Mouse (Mus musculus): ENCODE data around the gene Mgst1. TPM values are rescaled to one million over a fixed set of nuclear protein-coding genes. Genes with fewer than 3 reads are reported as not detected.

Mgst1 gene
- total and polyA plus RNA-seq, 2 experiments from 2014 or later: 23.9 to 66.5 TPM

- Histone ChIP-seq H3K27me3 (ENCODE audit: insufficient read depth, low read length) (no peaks in the 10 kb centered on the region), H3K27ac (ENCODE audit: low read depth, low read length) (peak overlapping the region; percentile 35), H3K36me3 (ENCODE audit: insufficient read depth) (no peaks in the 10 kb centered on the region), H3K9ac (no peak overlapping the region), H3K9me3 (ENCODE audit: low read length) (no peaks in the 10 kb centered on the region), H3K4me3 (ENCODE audit: low read depth, low read length) (no peak overlapping the region), H3K4me2 (ENCODE audit: low read depth) (no peak overlapping the region), H3K4me1 (ENCODE audit: insufficient read depth) (no peaks in the 10 kb centered on the region)
- 70% methylated on average over 10 of the region's 10 CpGs for WGBS
- peak; percentile 22 for DNase-seq
- no peak for TF ChIP-seq CTCF (IDR thresholded peaks at IDR 0.05; ENCODE audit: low read depth)
- ATAC-seq: peak; percentile 34; the same call in 1 of the 2 replicates
Observed at GRCm38 (mm10) chr6:138128392-138129335, 11.5 kb upstream of the Mgst1 start.

- DNase-seq (no peak), ATAC-seq (no peak)
- Histone ChIP-seq H3K9me3 (ENCODE audit: low read length) (no peaks in the 10 kb centered on the region), H3K4me3 (ENCODE audit: low read depth, low read length) (no peak overlapping the region), H3K27me3 (ENCODE audit: insufficient read depth, low read length) (no peaks in the 10 kb centered on the region), H3K4me2 (ENCODE audit: low read depth) (no peak overlapping the region), H3K36me3 (ENCODE audit: insufficient read depth) (no peaks in the 10 kb centered on the region), H3K27ac (ENCODE audit: low read depth, low read length) (no peak overlapping the region), H3K9ac (no peak overlapping the region), H3K4me1 (ENCODE audit: insufficient read depth) (no peaks in the 10 kb centered on the region)
- WGBS: 52% methylated on average over 3 of the region's 3 CpGs
- TF ChIP-seq CTCF (IDR thresholded peaks at IDR 0.05; ENCODE audit: low read depth): no peak
Observed at GRCm38 (mm10) chr6:138130541-138130940, 9.6 kb upstream of the Mgst1 start.

GRCm38 (mm10) chr6:138140336-138140735 is 220 bp downstream of the Mgst1 start:
- peak overlapping the region; percentile 36 for H3K4me3 ChIP-seq (ENCODE audit: low read depth, low read length)
- ATAC-seq: peak; percentile 68
- WGBS: under 1% methylated on average over 16 of the region's 16 CpGs
- H3K27me3 ChIP-seq (ENCODE audit: insufficient read depth, low read length): no peaks in the 10 kb centered on the region
- peak overlapping the region; percentile 15; the same call in 1 of the 2 replicates for H3K9ac ChIP-seq
- no peaks in the 10 kb centered on the region for H3K9me3 ChIP-seq (ENCODE audit: low read length)
- no peak for DNase-seq
- no peak overlapping the region for H3K27ac ChIP-seq (ENCODE audit: low read depth, low read length)
- peak overlapping the region; percentile 56 for H3K4me2 ChIP-seq (ENCODE audit: low read depth)
- TF ChIP-seq CTCF (IDR thresholded peaks at IDR 0.05; ENCODE audit: low read depth): no peak
- H3K4me1 ChIP-seq (ENCODE audit: insufficient read depth): no peaks in the 10 kb centered on the region
- H3K36me3 ChIP-seq (ENCODE audit: insufficient read depth): no peaks in the 10 kb centered on the region

- H3K4me1 ChIP-seq (ENCODE audit: insufficient read depth): no peaks in the 10 kb centered on the region
- TF ChIP-seq CTCF (IDR thresholded peaks at IDR 0.05; ENCODE audit: low read depth): no peak
- H3K9ac ChIP-seq: no peak overlapping the region
- ATAC-seq (no peak), DNase-seq (no peak)
- no peaks in the 10 kb centered on the region for H3K36me3 ChIP-seq (ENCODE audit: insufficient read depth)
- WGBS: 40% methylated on average over 4 of the region's 4 CpGs
- no peaks in the 10 kb centered on the region for H3K9me3 ChIP-seq (ENCODE audit: low read length)
- peak overlapping the region; percentile 36; the same call in 1 of the 2 replicates for H3K4me3 ChIP-seq (ENCODE audit: low read depth, low read length)
- H3K4me2 ChIP-seq (ENCODE audit: low read depth): peak overlapping the region; percentile 56
- no peaks in the 10 kb centered on the region for H3K27me3 ChIP-seq (ENCODE audit: insufficient read depth, low read length)
- no peak overlapping the region for H3K27ac ChIP-seq (ENCODE audit: low read depth, low read length)
Observed at GRCm38 (mm10) chr6:138141111-138141592, 1.0 kb downstream of the Mgst1 start.

GRCm38 (mm10) chr6:138142604-138143003 is 2.5 kb downstream of the Mgst1 start:
- H3K9ac ChIP-seq: no peak overlapping the region
- ATAC-seq (no peak), DNase-seq (no peak)
- H3K9me3 ChIP-seq (ENCODE audit: low read length): no peaks in the 10 kb centered on the region
- no peak overlapping the region for H3K27ac ChIP-seq (ENCODE audit: low read depth, low read length)
- no peak overlapping the region for H3K4me2 ChIP-seq (ENCODE audit: low read depth)
- no peak for TF ChIP-seq CTCF (IDR thresholded peaks at IDR 0.05; ENCODE audit: low read depth)
- WGBS: 95% methylated on average over 7 of the region's 7 CpGs
- no peaks in the 10 kb centered on the region for H3K4me1 ChIP-seq (ENCODE audit: insufficient read depth)
- H3K27me3 ChIP-seq (ENCODE audit: insufficient read depth, low read length): no peaks in the 10 kb centered on the region
- H3K4me3 ChIP-seq (ENCODE audit: low read depth, low read length): no peak overlapping the region
- H3K36me3 ChIP-seq (ENCODE audit: insufficient read depth): no peaks in the 10 kb centered on the region

- H3K27ac ChIP-seq (ENCODE audit: low read depth, low read length): no peak overlapping the region
- DNase-seq (no peak), ATAC-seq (no peak)
- no peak overlapping the region for H3K9ac ChIP-seq
- H3K4me3 ChIP-seq (ENCODE audit: low read depth, low read length): no peak overlapping the region
- TF ChIP-seq CTCF (IDR thresholded peaks at IDR 0.05; ENCODE audit: low read depth): no peak
- H3K9me3 ChIP-seq (ENCODE audit: low read length): no peaks in the 10 kb centered on the region
- H3K4me1 ChIP-seq (ENCODE audit: insufficient read depth): no peaks in the 10 kb centered on the region
- no peak overlapping the region for H3K4me2 ChIP-seq (ENCODE audit: low read depth)
- H3K27me3 ChIP-seq (ENCODE audit: insufficient read depth, low read length): no peaks in the 10 kb centered on the region
- 86% methylated on average over 3 of the region's 3 CpGs for WGBS
- H3K36me3 ChIP-seq (ENCODE audit: insufficient read depth): no peaks in the 10 kb centered on the region
Observed at GRCm38 (mm10) chr6:138143450-138143849, 3.3 kb downstream of the Mgst1 start.

GRCm38 (mm10) chr6:138153111-138153510 is 13.0 kb downstream of the Mgst1 start:
- no peak overlapping the region for H3K4me2 ChIP-seq (ENCODE audit: low read depth)
- H3K9ac ChIP-seq: no peak overlapping the region
- no peaks in the 10 kb centered on the region for H3K4me1 ChIP-seq (ENCODE audit: insufficient read depth)
- peak; percentile 80 for TF ChIP-seq CTCF (IDR thresholded peaks at IDR 0.05; ENCODE audit: low read depth)
- ATAC-seq: no peak
- 27% methylated on average over 5 of the region's 5 CpGs for WGBS
- DNase-seq: peak; percentile 63
- no peak overlapping the region for H3K4me3 ChIP-seq (ENCODE audit: low read depth, low read length)
- H3K27me3 ChIP-seq (ENCODE audit: insufficient read depth, low read length): no peaks in the 10 kb centered on the region
- no peaks in the 10 kb centered on the region for H3K36me3 ChIP-seq (ENCODE audit: insufficient read depth)
- H3K27ac ChIP-seq (ENCODE audit: low read depth, low read length): no peak overlapping the region
- peaks cover 5% of the 10 kb centered on the region; the same call in 1 of the 2 replicates for H3K9me3 ChIP-seq (ENCODE audit: low read length)
